Mouse (Mus musculus): ENCODE measurements around the gene Hoxb4. TPM values are rescaled to one million over a fixed set of nuclear protein-coding genes. Genes with fewer than 3 reads are reported as not detected.

The Hoxb4 gene
- polyA plus RNA-seq, 1 experiment: 7.9 TPM

DNA sequence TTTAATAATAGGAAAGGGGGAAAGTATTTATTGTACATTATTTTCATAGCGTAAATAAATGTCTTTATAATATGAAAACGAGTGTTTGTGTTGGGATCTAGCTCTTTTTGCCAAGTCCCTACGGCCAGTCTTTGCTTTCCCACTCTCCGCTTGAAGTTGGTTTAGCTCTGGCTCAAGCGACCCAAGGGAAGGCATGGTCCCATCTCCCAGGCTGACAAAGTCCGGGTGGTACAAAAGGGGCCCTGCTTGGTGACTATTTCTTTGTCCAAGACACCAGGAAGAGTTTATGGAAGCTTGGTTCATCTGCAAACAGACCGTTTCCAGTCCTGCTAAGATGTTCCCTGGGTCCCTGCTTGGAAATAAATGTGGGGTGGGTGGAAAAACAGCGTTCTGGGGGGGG lies 35.9 kb downstream of the Hoxb4 start:
- Histone ChIP-seq H3K4me3 (ENCODE audit: insufficient read depth, low read length) (no peak overlapping the region), H3K4me1 (ENCODE audit: control insufficient read depth, insufficient read depth, low read length) (no peaks in the 10 kb centered on the region), H3K27ac (ENCODE audit: insufficient read depth, low read depth, low read length) (no peak overlapping the region)
- TF ChIP-seq POLR2A (IDR thresholded peaks at IDR 0.05; ENCODE audit: borderline replicate concordance, low read depth, low read length) (no peak), CTCF (IDR thresholded peaks at IDR 0.05; ENCODE audit: low read depth, low read length) (no peak)

DNA sequence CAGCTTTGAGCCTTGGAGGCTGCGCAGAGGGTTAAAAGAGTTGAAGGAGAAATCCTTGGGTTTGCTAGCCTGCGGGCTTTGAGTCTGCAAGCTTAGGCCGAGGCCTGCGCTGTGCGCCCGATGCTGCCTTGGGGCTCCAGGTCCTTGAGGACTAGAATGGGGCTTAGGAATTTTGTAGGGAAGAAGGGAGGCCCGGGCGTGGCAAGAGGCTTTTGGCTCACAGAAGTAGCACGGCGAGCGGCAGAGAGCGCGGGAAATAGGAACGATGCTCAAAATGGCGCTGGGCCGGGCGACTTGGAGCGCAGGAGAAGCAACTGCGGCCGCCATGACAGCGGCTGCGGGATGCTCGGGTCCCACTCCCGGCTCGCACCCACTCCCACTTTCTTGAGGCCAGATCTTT lies 36.3 kb downstream of the Hoxb4 start:
- TF ChIP-seq CTCF (IDR thresholded peaks at IDR 0.05; ENCODE audit: low read depth, low read length) (no peak), POLR2A (IDR thresholded peaks at IDR 0.05; ENCODE audit: borderline replicate concordance, low read depth, low read length) (no peak)
- H3K27ac ChIP-seq (ENCODE audit: insufficient read depth, low read depth, low read length): no peak overlapping the region
- no peak overlapping the region for H3K4me3 ChIP-seq (ENCODE audit: insufficient read depth, low read length)
- H3K4me1 ChIP-seq (ENCODE audit: control insufficient read depth, insufficient read depth, low read length): no peaks in the 10 kb centered on the region

DNA sequence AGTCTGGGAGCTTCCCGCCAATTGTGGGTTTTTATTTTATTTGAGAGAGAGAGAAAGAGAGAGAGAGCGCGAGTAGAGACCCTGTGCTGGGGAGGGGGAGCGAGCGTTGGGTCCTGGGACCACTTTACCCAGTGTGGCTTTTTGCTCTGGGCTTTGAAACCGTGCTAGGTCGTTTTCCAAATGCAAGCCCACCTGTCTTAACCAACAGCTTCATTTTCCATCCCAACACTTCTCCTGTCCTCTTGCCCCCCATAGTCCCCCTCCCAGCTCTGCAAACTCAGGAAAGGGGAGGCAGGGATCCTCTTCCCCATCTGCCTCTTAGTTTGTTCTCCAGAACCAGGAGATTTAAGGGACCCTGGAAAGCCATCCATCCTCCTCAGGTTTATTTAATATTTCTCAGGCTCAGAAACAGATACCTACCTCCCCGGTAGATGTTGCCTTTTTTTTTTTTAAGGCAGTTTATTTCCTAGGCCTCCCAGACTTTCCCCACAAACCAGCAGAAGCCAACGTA lies 36.8 kb downstream of the Hoxb4 start:
- no peak overlapping the region for H3K4me3 ChIP-seq (ENCODE audit: insufficient read depth, low read length)
- no peak overlapping the region for H3K27ac ChIP-seq (ENCODE audit: insufficient read depth, low read depth, low read length)
- no peaks in the 10 kb centered on the region for H3K4me1 ChIP-seq (ENCODE audit: control insufficient read depth, insufficient read depth, low read length)
- no peak for TF ChIP-seq CTCF (IDR thresholded peaks at IDR 0.05; ENCODE audit: low read depth, low read length)
- no peak for TF ChIP-seq POLR2A (IDR thresholded peaks at IDR 0.05; ENCODE audit: borderline replicate concordance, low read depth, low read length)

DNA sequence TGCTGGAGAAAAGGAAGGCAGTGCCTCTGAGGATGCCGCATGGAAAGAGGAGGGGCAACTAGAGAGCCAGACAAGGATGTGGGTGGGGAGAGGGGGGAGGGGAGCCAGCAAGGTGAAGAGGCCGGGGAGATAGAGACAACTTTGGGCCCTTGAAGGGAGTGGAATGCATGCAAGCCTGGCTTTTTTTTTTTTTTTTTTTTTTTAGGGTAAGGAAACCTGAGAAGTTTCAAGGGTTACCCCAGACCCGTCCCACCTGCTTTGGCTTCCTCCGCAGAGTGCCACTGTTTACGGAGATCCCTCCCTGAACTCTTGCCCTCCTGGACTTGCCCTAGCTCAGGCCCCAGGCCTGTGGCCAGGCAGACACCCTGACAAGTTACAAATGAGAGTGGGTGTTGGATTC lies 45.7 kb downstream of the Hoxb4 start:
- Histone ChIP-seq H3K27ac (ENCODE audit: insufficient read depth, low read depth, low read length) (no peak overlapping the region), H3K4me3 (ENCODE audit: insufficient read depth, low read length) (no peak overlapping the region), H3K4me1 (ENCODE audit: control insufficient read depth, insufficient read depth, low read length) (no peaks in the 10 kb centered on the region)
- no peak for TF ChIP-seq POLR2A (IDR thresholded peaks at IDR 0.05; ENCODE audit: borderline replicate concordance, low read depth, low read length)
- TF ChIP-seq CTCF (IDR thresholded peaks at IDR 0.05; ENCODE audit: low read depth, low read length): no peak

DNA sequence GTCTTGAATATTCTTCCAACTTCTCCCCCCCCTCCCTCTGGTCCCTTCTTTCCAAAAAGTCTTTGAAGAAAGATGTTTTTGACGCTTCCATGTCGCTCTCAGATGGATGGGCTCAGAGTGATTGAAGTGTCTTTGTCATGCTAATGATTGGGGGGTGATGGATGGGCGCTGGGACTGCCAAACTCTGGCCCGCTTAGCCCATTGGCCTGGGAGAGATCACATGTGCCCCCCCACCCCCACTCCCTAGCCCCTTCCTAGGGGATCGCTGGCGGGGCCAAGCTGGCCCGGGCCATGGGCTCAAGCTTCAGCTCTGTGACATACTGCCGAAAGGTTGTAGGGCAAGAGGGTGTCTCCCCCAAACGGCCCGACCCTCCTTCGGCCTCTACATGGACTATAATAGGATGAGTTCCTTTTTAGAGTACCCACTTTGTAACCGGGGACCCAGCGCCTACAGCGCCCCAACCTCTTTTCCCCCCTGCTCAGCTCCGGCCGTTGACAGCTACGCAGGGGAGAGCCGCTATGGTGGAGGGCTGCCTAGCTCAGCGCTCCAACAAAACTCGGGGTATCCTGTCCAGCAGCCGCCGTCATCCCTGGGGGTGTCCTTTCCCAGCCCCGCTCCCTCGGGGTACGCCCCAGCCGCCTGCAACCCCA lies 47.5 kb downstream of the Hoxb4 start, which contains the start of gene Hoxb1:
TSS of gene Hoxb1 (plus strand) at position 312 of the 651 bp plus-strand sequence.
- no peaks in the 10 kb centered on the region for H3K4me1 ChIP-seq (ENCODE audit: control insufficient read depth, insufficient read depth, low read length)
- H3K27ac ChIP-seq (ENCODE audit: insufficient read depth, low read depth, low read length): no peak within 1 kb of the TSS
- TF ChIP-seq POLR2A (IDR thresholded peaks at IDR 0.05; ENCODE audit: borderline replicate concordance, low read depth, low read length): no peak
- no peak for TF ChIP-seq CTCF (IDR thresholded peaks at IDR 0.05; ENCODE audit: low read depth, low read length)
- H3K4me3 ChIP-seq (ENCODE audit: insufficient read depth, low read length): no peak within 1 kb of the TSS

DNA sequence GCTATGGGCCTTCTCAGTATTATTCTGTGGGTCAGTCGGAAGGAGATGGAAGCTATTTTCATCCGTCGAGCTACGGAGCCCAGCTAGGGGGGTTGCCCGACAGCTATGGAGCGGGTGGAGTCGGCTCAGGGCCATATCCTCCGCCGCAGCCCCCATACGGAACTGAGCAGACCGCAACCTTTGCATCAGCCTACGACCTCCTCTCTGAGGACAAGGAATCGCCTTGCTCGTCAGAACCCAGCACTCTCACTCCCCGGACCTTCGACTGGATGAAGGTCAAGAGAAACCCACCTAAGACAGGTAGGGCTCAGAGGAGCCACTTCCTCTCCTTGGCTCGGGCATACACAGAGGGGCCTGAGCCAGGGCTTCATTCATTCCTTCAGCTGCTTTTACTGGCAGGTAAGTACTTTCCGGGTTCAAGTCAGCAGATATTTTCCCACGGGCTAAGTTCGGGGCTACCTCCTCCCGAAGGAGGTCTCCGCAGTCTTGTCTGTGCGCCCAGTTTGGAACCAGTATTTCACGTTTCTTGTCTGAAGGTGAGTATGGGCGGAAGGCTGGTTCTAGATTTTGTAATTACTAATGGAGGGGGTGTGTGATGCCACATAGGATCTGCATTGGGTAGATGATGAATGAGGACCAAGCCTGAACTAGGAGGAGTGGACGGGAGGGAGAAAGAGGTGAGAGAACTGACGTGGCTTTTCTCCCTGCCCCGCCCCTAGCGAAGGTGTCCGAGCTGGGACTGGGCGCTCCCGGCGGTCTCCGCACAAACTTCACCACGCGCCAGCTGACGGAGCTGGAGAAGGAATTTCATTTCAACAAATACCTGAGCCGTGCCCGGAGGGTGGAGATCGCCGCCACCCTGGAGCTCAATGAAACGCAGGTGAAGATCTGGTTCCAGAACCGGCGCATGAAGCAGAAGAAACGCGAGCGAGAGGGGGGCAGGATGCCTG lies 48.3 kb downstream of the Hoxb4 start:
- H3K27ac ChIP-seq (ENCODE audit: insufficient read depth, low read depth, low read length): no peak overlapping the region
- no peaks in the 10 kb centered on the region for H3K4me1 ChIP-seq (ENCODE audit: control insufficient read depth, insufficient read depth, low read length)
- H3K4me3 ChIP-seq (ENCODE audit: insufficient read depth, low read length): no peak overlapping the region
- TF ChIP-seq POLR2A (IDR thresholded peaks at IDR 0.05; ENCODE audit: borderline replicate concordance, low read depth, low read length): no peak
- TF ChIP-seq CTCF (IDR thresholded peaks at IDR 0.05; ENCODE audit: low read depth, low read length): no peak

DNA sequence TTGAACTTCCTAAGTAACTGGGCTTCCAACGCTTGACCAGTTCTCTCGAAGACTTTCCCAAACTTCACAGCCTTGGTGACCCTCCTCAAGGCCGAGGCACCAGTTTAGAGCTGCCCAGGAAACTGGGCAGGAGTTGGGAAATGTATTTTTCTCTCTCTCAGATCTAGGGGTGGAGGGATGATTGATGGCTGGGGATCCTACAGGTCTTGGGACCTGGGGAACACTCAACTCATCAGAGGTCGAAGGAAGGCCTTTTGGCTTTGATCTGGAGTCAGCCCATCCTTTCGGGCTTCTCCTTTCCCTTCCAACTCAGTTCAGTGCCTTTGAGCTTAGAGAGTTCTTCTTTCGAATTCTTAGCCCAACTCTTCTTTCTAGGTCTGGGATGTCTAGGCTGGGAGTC lies 49.1 kb downstream of the Hoxb4 start:
- no peak overlapping the region for H3K27ac ChIP-seq (ENCODE audit: insufficient read depth, low read depth, low read length)
- no peak for TF ChIP-seq POLR2A (IDR thresholded peaks at IDR 0.05; ENCODE audit: borderline replicate concordance, low read depth, low read length)
- no peak for TF ChIP-seq CTCF (IDR thresholded peaks at IDR 0.05; ENCODE audit: low read depth, low read length)
- no peaks in the 10 kb centered on the region for H3K4me1 ChIP-seq (ENCODE audit: control insufficient read depth, insufficient read depth, low read length)
- H3K4me3 ChIP-seq (ENCODE audit: insufficient read depth, low read length): no peak overlapping the region

DNA sequence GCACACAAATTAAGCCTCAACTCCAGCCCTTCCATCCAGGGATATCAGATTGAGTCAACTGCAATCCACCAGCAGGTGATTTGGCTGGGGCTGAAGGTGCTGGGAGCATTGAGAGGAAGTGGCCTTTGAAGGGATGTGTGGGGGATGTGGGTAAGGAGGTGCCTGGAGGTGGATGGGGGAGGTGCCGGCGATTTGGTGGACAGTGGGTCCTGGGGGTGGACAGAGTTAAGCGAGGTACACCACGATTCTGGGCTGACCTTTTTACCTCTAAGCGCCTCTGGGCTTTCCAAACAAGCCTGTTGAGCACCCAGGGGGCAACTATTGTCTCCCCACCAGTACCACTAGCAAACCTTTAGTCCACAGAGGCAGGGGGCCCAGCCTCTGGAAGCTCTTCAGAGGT lies 50.6 kb downstream of the Hoxb4 start:
- Histone ChIP-seq H3K4me1 (ENCODE audit: control insufficient read depth, insufficient read depth, low read length) (no peaks in the 10 kb centered on the region), H3K4me3 (ENCODE audit: insufficient read depth, low read length) (no peak overlapping the region), H3K27ac (ENCODE audit: insufficient read depth, low read depth, low read length) (no peak overlapping the region)
- TF ChIP-seq POLR2A (IDR thresholded peaks at IDR 0.05; ENCODE audit: borderline replicate concordance, low read depth, low read length) (no peak), CTCF (IDR thresholded peaks at IDR 0.05; ENCODE audit: low read depth, low read length) (no peak)

DNA sequence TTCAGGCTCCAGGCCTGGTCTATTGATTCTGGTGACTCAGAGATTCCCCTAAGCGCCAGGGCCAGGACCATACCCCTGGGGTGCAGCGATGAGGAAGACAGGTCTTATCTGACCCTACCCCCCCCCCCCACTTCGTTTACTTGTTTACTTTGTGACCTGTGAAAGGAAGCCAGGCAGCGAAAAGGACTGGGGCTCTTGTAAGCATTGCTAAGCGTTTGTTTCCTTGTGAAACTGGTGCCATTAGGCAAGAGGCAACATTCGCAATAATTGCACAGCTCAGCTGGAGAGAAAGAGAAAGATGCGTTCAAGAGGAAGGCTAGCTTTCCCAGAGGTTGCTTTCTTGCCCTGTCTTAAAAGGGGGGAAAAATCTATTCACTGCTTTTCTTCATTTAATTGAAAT lies 51.1 kb downstream of the Hoxb4 start:
- Histone ChIP-seq H3K4me3 (ENCODE audit: insufficient read depth, low read length) (no peak overlapping the region), H3K27ac (ENCODE audit: insufficient read depth, low read depth, low read length) (no peak overlapping the region), H3K4me1 (ENCODE audit: control insufficient read depth, insufficient read depth, low read length) (no peaks in the 10 kb centered on the region)
- TF ChIP-seq POLR2A (IDR thresholded peaks at IDR 0.05; ENCODE audit: borderline replicate concordance, low read depth, low read length) (no peak), CTCF (IDR thresholded peaks at IDR 0.05; ENCODE audit: low read depth, low read length) (no peak)

Other genes with a start within 250 kb of the Hoxb4 start
- gene Atp5g1, start 242.6 kb upstream of the Hoxb4 start, polyA plus RNA-seq (2012; ENCODE audit: insufficient read depth, insufficient read length, missing spikeins): 101 and 118 TPM in 2 replicates
- gene Calcoco2, start 206.3 kb upstream of the Hoxb4 start, polyA plus RNA-seq (2012; ENCODE audit: insufficient read depth, insufficient read length, missing spikeins): not detected in 2 replicates
- gene Ttll6, start 184.5 kb upstream of the Hoxb4 start, polyA plus RNA-seq (2012; ENCODE audit: insufficient read depth, insufficient read length, missing spikeins): not detected in 2 replicates
- gene Hoxb13, start 124.0 kb upstream of the Hoxb4 start, polyA plus RNA-seq (2012; ENCODE audit: insufficient read depth, insufficient read length, missing spikeins): not detected in 2 replicates
- not detected in 2 replicates for gene Hoxb9, start 46.8 kb upstream of the Hoxb4 start, polyA plus RNA-seq (2012; ENCODE audit: insufficient read depth, insufficient read length, missing spikeins)
- not detected in 2 replicates for gene Hoxb8, start 36.4 kb upstream of the Hoxb4 start, polyA plus RNA-seq (2012; ENCODE audit: insufficient read depth, insufficient read length, missing spikeins)
- gene Hoxb7, start 31.6 kb upstream of the Hoxb4 start, polyA plus RNA-seq (2012; ENCODE audit: insufficient read depth, insufficient read length, missing spikeins): not detected in 2 replicates
- gene Hoxb6, start 25.8 kb upstream of the Hoxb4 start, polyA plus RNA-seq (2012; ENCODE audit: insufficient read depth, insufficient read length, missing spikeins): not detected in 2 replicates
- not detected in 2 replicates for gene Hoxb5, start 14.9 kb upstream of the Hoxb4 start, polyA plus RNA-seq (2012; ENCODE audit: insufficient read depth, insufficient read length, missing spikeins)
- 1.0 and 1.6 TPM in 2 replicates for gene Hoxb3, start 5.1 kb downstream of the Hoxb4 start, polyA plus RNA-seq (2012; ENCODE audit: insufficient read depth, insufficient read length, missing spikeins)
- gene Hoxb2, start 32.3 kb downstream of the Hoxb4 start, polyA plus RNA-seq (2012; ENCODE audit: insufficient read depth, insufficient read length, missing spikeins): 0.25 TPM in 1 of 2 replicates, not detected in the other
- gene Hoxb1, start 47.5 kb downstream of the Hoxb4 start, polyA plus RNA-seq (2012; ENCODE audit: insufficient read depth, insufficient read length, missing spikeins): not detected in 2 replicates
- gene Skap1, start 146.3 kb downstream of the Hoxb4 start, polyA plus RNA-seq (2012; ENCODE audit: insufficient read depth, insufficient read length, missing spikeins): not detected in 2 replicates

All from bone marrow macrophage, adult 2 months (primary cell).